ENCODE assay signal across 8 mouse cellular contexts in genomic region chr14:24900501-24901179, GRCm38 (mm10).
DNase-seq lines count a peak whose midpoint lies in the region; ATAC-seq lines count a peak whose summit lies in the region.

No protein-coding gene starts in this region.

- peak; percentile 48 for DNase-seq in heart, adult 8-10 months (ENCODE audit: low spot score)
- peak; percentile 48 for DNase-seq in kidney, postnatal 10 days
- DNase-seq in right cerebral cortex, postnatal 4 days = peak; percentile 26
- DNase-seq in adrenal gland, adult (ENCODE audit: inconsistent age in 2 of 2, low spot score in 1 of 2) = no peak
- DNase-seq in gastrocnemius, adult 8-10 months (ENCODE audit: low spot score in 2 of 2) = no peak

- H3K4me3 ChIP-seq in megakaryocyte, embryonic 14.5 days (replicated peaks) = peak overlapping the region; percentile 44

- H3K9me3 ChIP-seq in megakaryocyte, embryonic 14.5 days = no peaks in the 10 kb centered on the region

- no peaks in the 10 kb centered on the region for H3K36me3 ChIP-seq in megakaryocyte, embryonic 14.5 days (replicated peaks; ENCODE audit: low read length)

- peaks cover 8% of the 10 kb centered on the region for H3K27me3 ChIP-seq in megakaryocyte, embryonic 14.5 days (replicated peaks)

- no peaks in the 10 kb centered on the region for H3K4me1 ChIP-seq in megakaryocyte, embryonic 14.5 days

- ATAC-seq in megakaryocyte, adult 5-6 weeks (ENCODE audit: poor library complexity, severe bottlenecking) = no peak
- no peak for ATAC-seq in cerebellum, adult (ENCODE audit: insufficient number of reproducible peaks, low FRiP score, low TSS enrichment)

Comparison
In these comparisons a context has a peak if more than half of its experiments do, and no peak if none do; other contexts are left out.
1. DNase-seq: peak in heart, adult 8-10 months (single experiment), kidney, postnatal 10 days (single experiment) and right cerebral cortex, postnatal 4 days (single experiment); none in adrenal gland, adult (0 of 2) and gastrocnemius, adult 8-10 months (0 of 2).